Mouse (Mus musculus) adrenal gland, postnatal 14 days (tissue): ENCODE measurements at regions not wholly inside any gene's neighbourhood (a gene's known extent, or its start where the extent isn't known, plus 50 kb on each side); places are given as distances from the start of the nearest gene placed in this dataset.

ENCODE experiments used
- DNase-seq: peaks from one replicate; pipeline ENCODE4 v3.0.0; 2021; ENCODE audit warnings: mixed read lengths

- DNase-seq, result peak; percentile 17
These were observed 1126.1 kb downstream of the Pcdh9 start for GRCm38 (mm10) chr14:92764354-92764753.

- no peak for DNase-seq
These were observed 1135.8 kb downstream of the Pcdh9 start for GRCm38 (mm10) chr14:92754676-92755075.

- DNase-seq, result no peak
These were observed 1172.8 kb downstream of the Pcdh9 start for GRCm38 (mm10) chr14:92717666-92718065.

- DNase-seq, result no peak
These were observed 1202.3 kb downstream of the Pcdh9 start for GRCm38 (mm10) chr14:92688151-92688550.

GRCm38 (mm10) chr14:92687106-92687505, 1203.4 kb downstream of the Pcdh9 start:
- no peak for DNase-seq

GRCm38 (mm10) chr14:92678845-92679499, 1211.5 kb downstream of the Pcdh9 start:
- DNase-seq, result no peak

GRCm38 (mm10) chr14:92674146-92674545, 1216.3 kb downstream of the Pcdh9 start:
- DNase-seq, result no peak
